Mouse (Mus musculus) limb, embryonic 11.5 days (tissue): Measurements from ENCODE around the gene Eif5a. TPM values are rescaled to one million over a fixed set of nuclear protein-coding genes. Genes with fewer than 3 reads are reported as not detected.

ENCODE experiments used
- ATAC-seq: fragments of 200-750 bp; cut with Nextera tagmentation; 2 replicates; pipeline ENCODE4 v1.8.0; 2017; ENCODE audit warnings: low read depth; ENCODE audit not compliant: insufficient number of reproducible peaks, low FRiP score, low TSS enrichment
- DNase-seq: peaks from one replicate; pipeline ENCODE4 v3.0.0-alpha.2; 2015; ENCODE audit warnings: low spot score
- H3K27ac ChIP-seq: fragments of 300-500 bp; sonication (generic); replicated peaks from 2 replicates; pipeline ENCODE4 v1.5.1; 2014; ENCODE audit warnings: low read depth, mild to moderate bottlenecking, low read length
- H3K27me3 ChIP-seq: fragments of 300-500 bp; sonication (generic); 2 replicates; pipeline ENCODE4 v1.6.1; 2014; ENCODE audit warnings: mild to moderate bottlenecking, low read length, mixed read lengths; ENCODE audit not compliant: control insufficient read depth, insufficient read depth
- H3K36me3 ChIP-seq: fragments of 300-500 bp; sonication (generic); 2 replicates; pipeline ENCODE4 v1.6.1; 2014; ENCODE audit warnings: mild to moderate bottlenecking, low read length, moderate library complexity, mixed read lengths; ENCODE audit not compliant: control insufficient read depth, insufficient read depth
- H3K4me1 ChIP-seq: fragments of 300-500 bp; sonication (generic); 2 replicates; pipeline ENCODE4 v1.6.1; 2014; ENCODE audit warnings: low read length, mixed read lengths; ENCODE audit not compliant: control insufficient read depth, insufficient read depth
- H3K4me2 ChIP-seq: fragments of 300-500 bp; sonication (generic); 2 replicates; pipeline ENCODE4 v1.6.1; 2014; ENCODE audit warnings: low read depth, mild to moderate bottlenecking, moderate library complexity; ENCODE audit not compliant: severe bottlenecking
- H3K4me3 ChIP-seq: fragments of 300-500 bp; sonication (generic); 2 replicates; pipeline ENCODE4 v1.5.1; 2014; ENCODE audit warnings: low read depth, low read length
- H3K9ac ChIP-seq: fragments of 300-500 bp; sonication (generic); 2 replicates; pipeline ENCODE4 v1.6.1; 2014; ENCODE audit warnings: mild to moderate bottlenecking, low read length
- H3K9me3 ChIP-seq: fragments of 300-500 bp; sonication (generic); 2 replicates; pipeline ENCODE4 v1.6.1; 2016; ENCODE audit warnings: low read length; ENCODE audit not compliant: control insufficient read depth
- WGBS: fragments of 180-500 bp; shearing (Covaris S2); extraction: QIAGEN DNeasy Blood & Tissue Kit; methylation state at CpG from one replicate; pipeline ENCODE4 v1.1.7; 2014; 5-methylcytosine and 5-hydroxymethylcytosine counted together
- polyA plus RNA-seq: library from polyadenylated mRNA; unstranded; fragments of >200 nt; fragmentation: Nextera tagmentation; extraction: Ambion mirVana; gene quantifications from 2 replicates; pipeline ENCODE4 v1.2.1, GENCODE M21; 2014

The Eif5a gene
- polyA plus RNA-seq, 1 experiment from 2014 or later = 2,370 TPM

GRCm38 (mm10) chr11:69939181-69939580 is 17.4 kb upstream of the Eif5a start:
- ATAC-seq (no peak), DNase-seq (no peak)
- peaks cover 8% of the 10 kb centered on the region for H3K27me3 ChIP-seq
- no peak overlapping the region for H3K27ac ChIP-seq
- WGBS = 69% methylated on average over 5 of the region's 5 CpGs
- H3K9ac ChIP-seq = no peak overlapping the region
- H3K36me3 ChIP-seq = peaks cover 2% of the 10 kb centered on the region; the same call in 1 of the 2 replicates
- H3K4me1 ChIP-seq = peaks cover 30% of the 10 kb centered on the region
- H3K4me2 ChIP-seq = no peak overlapping the region
- H3K4me3 ChIP-seq = no peak overlapping the region
- no peaks in the 10 kb centered on the region for H3K9me3 ChIP-seq

GRCm38 (mm10) chr11:69938401-69938979 is 16.7 kb upstream of the Eif5a start:
- Histone ChIP-seq H3K36me3 (no peaks in the 10 kb centered on the region), H3K27me3 (peaks cover 8% of the 10 kb centered on the region), H3K27ac (no peak overlapping the region; the same call in 1 of the 2 replicates), H3K4me1 (peaks cover 30% of the 10 kb centered on the region), H3K4me3 (no peak overlapping the region; the same call in 1 of the 2 replicates), H3K9me3 (no peaks in the 10 kb centered on the region), H3K4me2 (no peak overlapping the region), H3K9ac (peak overlapping the region; percentile 30; the same call in 1 of the 2 replicates)
- WGBS = 20% methylated on average over 9 of the region's 9 CpGs
- ATAC-seq = no peak
- no peak for DNase-seq

- 73% methylated on average over 5 of the region's 5 CpGs for WGBS
- Histone ChIP-seq H3K4me2 (no peak overlapping the region), H3K27ac (no peak overlapping the region), H3K9me3 (no peaks in the 10 kb centered on the region), H3K36me3 (no peaks in the 10 kb centered on the region), H3K4me1 (peaks cover 30% of the 10 kb centered on the region), H3K9ac (no peak overlapping the region), H3K4me3 (no peak overlapping the region), H3K27me3 (peaks cover 8% of the 10 kb centered on the region)
- DNase-seq = no peak
- ATAC-seq = no peak
Observed at GRCm38 (mm10) chr11:69937834-69938233, 16.1 kb upstream of the Eif5a start.

GRCm38 (mm10) chr11:69937385-69937784 is 15.6 kb upstream of the Eif5a start:
- Histone ChIP-seq H3K36me3 (no peaks in the 10 kb centered on the region), H3K4me2 (0 out of 2 replicates have a peak overlapping the region, but pooled peaks have one; percentile 7), H3K27ac (no peak overlapping the region), H3K27me3 (peaks cover 8% of the 10 kb centered on the region), H3K4me1 (peaks cover 30% of the 10 kb centered on the region), H3K9ac (no peak overlapping the region), H3K4me3 (no peak overlapping the region), H3K9me3 (no peaks in the 10 kb centered on the region)
- DNase-seq (no peak), ATAC-seq (no peak)
- 29% methylated on average over 4 of the region's 4 CpGs for WGBS

- DNase-seq (no peak), ATAC-seq (no peak)
- Histone ChIP-seq H3K4me2 (peak overlapping the region; percentile 99), H3K4me3 (peak overlapping the region; percentile 47), H3K27ac (no peak overlapping the region), H3K9me3 (no peaks in the 10 kb centered on the region), H3K36me3 (no peaks in the 10 kb centered on the region), H3K9ac (no peak overlapping the region; the same call in 1 of the 2 replicates), H3K4me1 (peaks cover 30% of the 10 kb centered on the region), H3K27me3 (peaks cover 8% of the 10 kb centered on the region)
- 52% methylated on average over 9 of the region's 9 CpGs for WGBS
Observed at GRCm38 (mm10) chr11:69936714-69937347, 15.1 kb upstream of the Eif5a start.

- no peak overlapping the region for H3K27ac ChIP-seq
- H3K4me2 ChIP-seq = peak overlapping the region; percentile 99
- DNase-seq (peak; percentile 54), ATAC-seq (no peak)
- H3K36me3 ChIP-seq = no peaks in the 10 kb centered on the region
- H3K27me3 ChIP-seq = peaks cover 8% of the 10 kb centered on the region
- peak overlapping the region; percentile 74 for H3K9ac ChIP-seq
- H3K4me1 ChIP-seq = peaks cover 30% of the 10 kb centered on the region
- no peaks in the 10 kb centered on the region for H3K9me3 ChIP-seq
- peak overlapping the region; percentile 47 for H3K4me3 ChIP-seq
- WGBS = 1% methylated on average over 26 of the region's 30 CpGs
Observed at GRCm38 (mm10) chr11:69936156-69936555, 14.4 kb upstream of the Eif5a start.

- peak within 1 kb of the TSS; percentile 47 for H3K4me3 ChIP-seq
- H3K4me2 ChIP-seq = peak within 1 kb of the TSS; percentile 99
- peaks cover 30% of the 10 kb centered on the region for H3K4me1 ChIP-seq
- H3K9me3 ChIP-seq = no peaks in the 10 kb centered on the region
- peak; percentile 91 for ATAC-seq
- peaks cover 8% of the 10 kb centered on the region for H3K27me3 ChIP-seq
- DNase-seq = peak; percentile 97
- 2% methylated on average over 39 of the region's 62 CpGs for WGBS
- peak within 1 kb of the TSS; percentile 74 for H3K9ac ChIP-seq
- H3K27ac ChIP-seq = no peak within 1 kb of the TSS
- H3K36me3 ChIP-seq = no peaks in the 10 kb centered on the region
Observed at GRCm38 (mm10) chr11:69935137-69935879, 13.6 kb upstream of the Eif5a start, which contains the start of gene Ybx2. Ybx2 (plus strand) TSS chr11:69935796.

- H3K4me1 ChIP-seq = peaks cover 30% of the 10 kb centered on the region
- ATAC-seq (no peak), DNase-seq (no peak)
- peaks cover 8% of the 10 kb centered on the region for H3K27me3 ChIP-seq
- no peaks in the 10 kb centered on the region for H3K36me3 ChIP-seq
- 0 out of 2 replicates have a peak overlapping the region, but pooled peaks have one; percentile 27 for H3K9ac ChIP-seq
- peak overlapping the region; percentile 99 for H3K4me2 ChIP-seq
- H3K4me3 ChIP-seq = peak overlapping the region; percentile 3; the same call in 1 of the 2 replicates
- 24% methylated on average over 6 of the region's 6 CpGs for WGBS
- H3K9me3 ChIP-seq = no peaks in the 10 kb centered on the region
- H3K27ac ChIP-seq = no peak overlapping the region
Observed at GRCm38 (mm10) chr11:69934681-69935080, 12.9 kb upstream of the Eif5a start.
